Mouse (Mus musculus): ENCODE data around the gene Rnasel. TPM values are rescaled to one million over a fixed set of nuclear protein-coding genes. Genes with fewer than 3 reads are reported as not detected.

Gene Rnasel
- polyA plus RNA-seq (2015; fragmentation: Nextera tagmentation; extraction: Ambion mirVana), result 42.5 and 44.4 TPM in 2 replicates

- H3K4me2 ChIP-seq (replicated peaks), result peak within 1 kb of the TSS; percentile 51
- H3K9me3 ChIP-seq, result no peaks in the 10 kb centered on the region
- 0 out of 2 replicates have a peak, but pooled peaks cover 5% of the 10 kb centered on the region for H3K36me3 ChIP-seq
- peak within 1 kb of the TSS; percentile 73 for H3K9ac ChIP-seq (replicated peaks)
- peaks cover 51% of the 10 kb centered on the region for H3K4me1 ChIP-seq
- H3K4me3 ChIP-seq, result peak within 1 kb of the TSS; percentile 46
- peak within 1 kb of the TSS; percentile 84 for H3K27ac ChIP-seq (replicated peaks)
- peak; percentile 65 for ATAC-seq (replicated peaks)
- WGBS, result 2% methylated on average over 18 of the region's 18 CpGs
- no peaks in the 10 kb centered on the region for H3K27me3 ChIP-seq
Observed at GRCm38 (mm10) chr1:153749211-153749801, at the start of gene Rnasel. Gene Rnasel, plus strand, starts transcription at chr1:153749426.

GRCm38 (mm10) chr1:153700448-153701063 is 48.7 kb upstream of the Rnasel start:
- no peak overlapping the region for H3K4me3 ChIP-seq
- no peak overlapping the region for H3K4me2 ChIP-seq (replicated peaks)
- WGBS, result 88% methylated on average over 11 of the region's 11 CpGs
- no peaks in the 10 kb centered on the region for H3K36me3 ChIP-seq
- H3K27me3 ChIP-seq, result no peaks in the 10 kb centered on the region
- no peaks in the 10 kb centered on the region for H3K9me3 ChIP-seq
- H3K9ac ChIP-seq (replicated peaks), result no peak overlapping the region
- peaks cover 29% of the 10 kb centered on the region for H3K4me1 ChIP-seq
- no peak overlapping the region for H3K27ac ChIP-seq (replicated peaks)
- no peak for ATAC-seq (replicated peaks)

- 97% methylated on average over 1 of the region's 1 CpGs for WGBS
- no peaks in the 10 kb centered on the region for H3K27me3 ChIP-seq
- ATAC-seq (replicated peaks), result no peak
- H3K9me3 ChIP-seq, result no peaks in the 10 kb centered on the region
- H3K4me1 ChIP-seq, result peaks cover 29% of the 10 kb centered on the region
- H3K4me3 ChIP-seq, result no peak overlapping the region
- H3K4me2 ChIP-seq (replicated peaks), result no peak overlapping the region
- no peaks in the 10 kb centered on the region for H3K36me3 ChIP-seq
- no peak overlapping the region for H3K27ac ChIP-seq (replicated peaks)
- H3K9ac ChIP-seq (replicated peaks), result no peak overlapping the region
Observed at GRCm38 (mm10) chr1:153701461-153701860, 47.8 kb upstream of the Rnasel start.

GRCm38 (mm10) chr1:153702166-153702852 is 46.9 kb upstream of the Rnasel start:
- Histone ChIP-seq H3K36me3 (no peaks in the 10 kb centered on the region), H3K9ac (replicated peaks) (no peak overlapping the region), H3K27ac (replicated peaks) (peak overlapping the region; percentile 70), H3K9me3 (no peaks in the 10 kb centered on the region), H3K4me1 (peaks cover 29% of the 10 kb centered on the region), H3K27me3 (no peaks in the 10 kb centered on the region), H3K4me2 (replicated peaks) (no peak overlapping the region), H3K4me3 (no peak overlapping the region)
- 0 out of 2 replicates have a peak, but pooled peaks have one; percentile 2 for ATAC-seq (replicated peaks)
- 83% methylated on average over 8 of the region's 8 CpGs for WGBS

- peak overlapping the region; percentile 70 for H3K27ac ChIP-seq (replicated peaks)
- H3K4me1 ChIP-seq, result peaks cover 29% of the 10 kb centered on the region
- 30% methylated on average over 8 of the region's 8 CpGs for WGBS
- ATAC-seq (replicated peaks), result peak; percentile 20; the same call in 1 of the 2 replicates
- no peaks in the 10 kb centered on the region for H3K36me3 ChIP-seq
- H3K27me3 ChIP-seq, result no peaks in the 10 kb centered on the region
- no peak overlapping the region for H3K4me2 ChIP-seq (replicated peaks)
- H3K4me3 ChIP-seq, result no peak overlapping the region
- no peak overlapping the region for H3K9ac ChIP-seq (replicated peaks)
- H3K9me3 ChIP-seq, result no peaks in the 10 kb centered on the region
Observed at GRCm38 (mm10) chr1:153702853-153703410, 46.3 kb upstream of the Rnasel start.

- peak; percentile 76 for ATAC-seq (replicated peaks)
- Histone ChIP-seq H3K9ac (replicated peaks) (no peak overlapping the region), H3K36me3 (no peaks in the 10 kb centered on the region), H3K27ac (replicated peaks) (peak overlapping the region; percentile 70), H3K9me3 (no peaks in the 10 kb centered on the region), H3K4me1 (peaks cover 29% of the 10 kb centered on the region), H3K27me3 (no peaks in the 10 kb centered on the region), H3K4me2 (replicated peaks) (0 out of 2 replicates have a peak overlapping the region, but pooled peaks have one; percentile 1), H3K4me3 (no peak overlapping the region)
- WGBS, result 2% methylated on average over 12 of the region's 12 CpGs
Observed at GRCm38 (mm10) chr1:153703445-153703991, 45.7 kb upstream of the Rnasel start.

- no peak overlapping the region for H3K9ac ChIP-seq (replicated peaks)
- no peaks in the 10 kb centered on the region for H3K27me3 ChIP-seq
- H3K27ac ChIP-seq (replicated peaks), result peak overlapping the region; percentile 70; the same call in 1 of the 2 replicates
- H3K4me3 ChIP-seq, result no peak overlapping the region
- 0 out of 2 replicates have a peak overlapping the region, but pooled peaks have one; percentile 1 for H3K4me2 ChIP-seq (replicated peaks)
- peaks cover 29% of the 10 kb centered on the region for H3K4me1 ChIP-seq
- WGBS, result 7% methylated on average over 7 of the region's 7 CpGs
- peak; percentile 47 for ATAC-seq (replicated peaks)
- H3K9me3 ChIP-seq, result no peaks in the 10 kb centered on the region
- no peaks in the 10 kb centered on the region for H3K36me3 ChIP-seq
Observed at GRCm38 (mm10) chr1:153704174-153704573, 45.1 kb upstream of the Rnasel start.

- no peak overlapping the region for H3K9ac ChIP-seq (replicated peaks)
- H3K4me2 ChIP-seq (replicated peaks), result no peak overlapping the region
- no peak overlapping the region for H3K4me3 ChIP-seq
- H3K36me3 ChIP-seq, result no peaks in the 10 kb centered on the region
- H3K27me3 ChIP-seq, result no peaks in the 10 kb centered on the region
- H3K9me3 ChIP-seq, result no peaks in the 10 kb centered on the region
- 17% methylated on average over 3 of the region's 3 CpGs for WGBS
- H3K27ac ChIP-seq (replicated peaks), result no peak overlapping the region
- peaks cover 29% of the 10 kb centered on the region for H3K4me1 ChIP-seq
- no peak for ATAC-seq (replicated peaks)
Observed at GRCm38 (mm10) chr1:153704996-153705395, 44.2 kb upstream of the Rnasel start.

GRCm38 (mm10) chr1:153708626-153709025 is 40.6 kb upstream of the Rnasel start:
- ATAC-seq (replicated peaks), result no peak
- Histone ChIP-seq H3K9me3 (no peaks in the 10 kb centered on the region), H3K4me2 (replicated peaks) (no peak overlapping the region), H3K27ac (replicated peaks) (no peak overlapping the region), H3K9ac (replicated peaks) (no peak overlapping the region), H3K36me3 (no peaks in the 10 kb centered on the region), H3K27me3 (no peaks in the 10 kb centered on the region), H3K4me3 (no peak overlapping the region), H3K4me1 (peaks cover 16% of the 10 kb centered on the region)
- WGBS, result 87% methylated on average over 5 of the region's 5 CpGs

GRCm38 (mm10) chr1:153709451-153709850 is 39.8 kb upstream of the Rnasel start:
- no peaks in the 10 kb centered on the region for H3K27me3 ChIP-seq
- no peaks in the 10 kb centered on the region for H3K9me3 ChIP-seq
- H3K4me3 ChIP-seq, result no peak overlapping the region
- peaks cover 7% of the 10 kb centered on the region for H3K4me1 ChIP-seq
- no peak overlapping the region for H3K4me2 ChIP-seq (replicated peaks)
- H3K36me3 ChIP-seq, result no peaks in the 10 kb centered on the region
- no peak overlapping the region for H3K27ac ChIP-seq (replicated peaks)
- no peak overlapping the region for H3K9ac ChIP-seq (replicated peaks)
- ATAC-seq (replicated peaks), result no peak
- 85% methylated on average over 5 of the region's 5 CpGs for WGBS

- Histone ChIP-seq H3K9me3 (no peaks in the 10 kb centered on the region), H3K9ac (replicated peaks) (no peak overlapping the region), H3K4me2 (replicated peaks) (no peak overlapping the region), H3K27me3 (no peaks in the 10 kb centered on the region), H3K4me3 (no peak overlapping the region), H3K36me3 (no peaks in the 10 kb centered on the region), H3K4me1 (no peaks in the 10 kb centered on the region), H3K27ac (replicated peaks) (no peak overlapping the region)
- no peak for ATAC-seq (replicated peaks)
- WGBS, result 71% methylated on average over 3 of the region's 3 CpGs
Observed at GRCm38 (mm10) chr1:153711544-153712262, 37.5 kb upstream of the Rnasel start.

Measured in forebrain, embryonic 15.5 days (tissue).